Mouse (Mus musculus): ENCODE measurements around the gene Anks1.

GRCm38 (mm10) chr17:28087430-28087829 is 178.3 kb downstream of the Anks1 start:
- TF ChIP-seq CTCF (IDR thresholded peaks at IDR 0.05; ENCODE audit: low read depth, low read length) (no peak), POLR2A (IDR thresholded peaks at IDR 0.05; ENCODE audit: borderline replicate concordance, low read depth, low read length) (no peak)
